Mouse (Mus musculus) lung, adult 2 months (tissue): Measurements from ENCODE around the gene Pip4k2b.

Source experiments
- CTCF ChIP-seq: fragments of 200-500 bp; IDR thresholded peaks from 2 replicates; pipeline ENCODE4 v1.5.1; 2011; ENCODE audit warnings: mild to moderate bottlenecking, low read length, control low read depth; ENCODE audit not compliant: insufficient read depth
- POLR2A ChIP-seq: fragments of 200-500 bp; IDR thresholded peaks from 2 replicates; pipeline ENCODE4 v1.6.1; 2011; ENCODE audit warnings: low read depth, mild to moderate bottlenecking, control low read depth, low read length, borderline replicate concordance; ENCODE audit errors: extremely low read depth

- no peak for TF ChIP-seq POLR2A
- no peak for TF ChIP-seq CTCF
Measured at GRCm38 (mm10) chr11:97779968-97780701, 35.6 kb upstream of the Pip4k2b start.
